Mouse (Mus musculus) granulocyte monocyte progenitor cell, adult 5-6 weeks (primary cell): ENCODE measurements around the gene Gm10135. TPM values are rescaled to one million over a fixed set of nuclear protein-coding genes. Genes with fewer than 3 reads are reported as not detected.
"Not testable (repeated sequence)": the region's sequence is repeated elsewhere in the genome, so short reads cannot be mapped to it uniquely, and the experiment has no call there.

Experiments
- ATAC-seq: replicated peaks from 2 replicates; pipeline ENCODE4 v1.8.0; 2016; ENCODE audit warnings: mild to moderate bottlenecking, moderate TSS enrichment, inconsistent platforms; ENCODE audit not compliant: poor library complexity, severe bottlenecking
- total RNA-seq, 2 experiments: library from RNA; stranded (forward) in 1 of 2; stranded (reverse) in 1 of 2; fragments of 200-712, 200-1000 nt in 1 of 2; fragments of >200 nt in 1 of 2; fragmentation: Nextera tagmentation in 1 of 2; gene quantifications; 2 replicates each; pipeline ENCODE4 v1.2.3; 2014 to 2017

Gm10135 gene
- total RNA-seq, 2 experiments from 2014 or later, result not detected

GRCm38 (mm10) chr5:72972435-72972834, 2.1 kb downstream of the Gm10135 start:
- no peak for ATAC-seq

- ATAC-seq, result no peak; the same call in 1 of the 2 replicates
Measured at GRCm38 (mm10) chr5:72965706-72966105, 8.8 kb downstream of the Gm10135 start.

- ATAC-seq, result no peak
Measured at GRCm38 (mm10) chr5:72960096-72960495, 14.4 kb downstream of the Gm10135 start.

- ATAC-seq, result no peak
Measured at GRCm38 (mm10) chr5:72957281-72957680, 17.2 kb downstream of the Gm10135 start.

- no peak for ATAC-seq
Measured at GRCm38 (mm10) chr5:72953996-72954604, 20.4 kb downstream of the Gm10135 start.

GRCm38 (mm10) chr5:72950252-72950651, 24.2 kb downstream of the Gm10135 start:
- ATAC-seq, result peak; percentile 67

GRCm38 (mm10) chr5:72948136-72948535, 26.4 kb downstream of the Gm10135 start:
- no peak for ATAC-seq

- no peak for ATAC-seq
Measured at GRCm38 (mm10) chr5:72940906-72941432, 33.5 kb downstream of the Gm10135 start.

- no peak for ATAC-seq
Measured at GRCm38 (mm10) chr5:72939311-72939710, 35.2 kb downstream of the Gm10135 start.

- not testable (repeated sequence) for ATAC-seq
Measured at GRCm38 (mm10) chr5:72938421-72938820, 36.1 kb downstream of the Gm10135 start.

GRCm38 (mm10) chr5:72933026-72933675, 41.4 kb downstream of the Gm10135 start:
- no peak for ATAC-seq

- ATAC-seq, result no peak
Measured at GRCm38 (mm10) chr5:72927074-72927473, 47.4 kb downstream of the Gm10135 start.

- ATAC-seq, result no peak
Measured at GRCm38 (mm10) chr5:72922796-72923195, 51.7 kb downstream of the Gm10135 start.

- no peak for ATAC-seq
Measured at GRCm38 (mm10) chr5:72921171-72921570, 53.3 kb downstream of the Gm10135 start.

GRCm38 (mm10) chr5:72920416-72920815, 54.1 kb downstream of the Gm10135 start:
- no peak for ATAC-seq

GRCm38 (mm10) chr5:72916851-72917250, 57.7 kb downstream of the Gm10135 start:
- ATAC-seq, result no peak

GRCm38 (mm10) chr5:72916048-72916447, 58.5 kb downstream of the Gm10135 start:
- ATAC-seq, result no peak

Other genes with a start within 250 kb of the Gm10135 start
- not detected in 2 replicates for gene Txk, start 221.9 kb downstream of the Gm10135 start, total RNA-seq (2014; fragmentation: Nextera tagmentation)
- gene Txk, start 221.9 kb downstream of the Gm10135 start, total RNA-seq (2017), result 0.31 TPM in 1 of 2 replicates, not detected in the other
- gene Tec, start 106.2 kb downstream of the Gm10135 start, total RNA-seq (2014; fragmentation: Nextera tagmentation), result 36.0 and 42.9 TPM in 2 replicates
- 33.9 and 39.8 TPM in 2 replicates for gene Tec, start 106.2 kb downstream of the Gm10135 start, total RNA-seq (2017)
- 44.5 and 60.4 TPM in 2 replicates for gene Slain2, start 60.4 kb downstream of the Gm10135 start, total RNA-seq (2014; fragmentation: Nextera tagmentation)
- 58.3 and 70.7 TPM in 2 replicates for gene Slain2, start 60.4 kb downstream of the Gm10135 start, total RNA-seq (2017)
- not detected in 2 replicates for gene Slc10a4, start 32.2 kb upstream of the Gm10135 start, total RNA-seq (2014; fragmentation: Nextera tagmentation)
- gene Slc10a4, start 32.2 kb upstream of the Gm10135 start, total RNA-seq (2017), result not detected in 2 replicates